Mouse (Mus musculus) heart, postnatal 0 days (tissue): ENCODE measurements around the gene Il9. TPM values are rescaled to one million over a fixed set of nuclear protein-coding genes. Genes with fewer than 3 reads are reported as not detected.

Source experiments
- ATAC-seq: fragments of 200-750 bp; cut with Nextera tagmentation; 2 replicates; pipeline ENCODE4 v1.8.0; 2017; ENCODE audit warnings: low read depth, moderate number of reproducible peaks, moderate library complexity; ENCODE audit not compliant: insufficient read depth
- DNase-seq: peaks from one replicate; pipeline ENCODE4 v3.0.0-alpha.2; 2016; ENCODE audit warnings: low spot score
- H3K27ac ChIP-seq: fragments of 300-500 bp; sonication (generic); 2 replicates; pipeline ENCODE4 v1.5.1; 2014; ENCODE audit warnings: low read depth, mild to moderate bottlenecking
- H3K27me3 ChIP-seq: fragments of 300-500 bp; sonication (generic); 2 replicates; pipeline ENCODE4 v1.6.1; 2014; ENCODE audit warnings: low read length, mixed read lengths; ENCODE audit not compliant: control insufficient read depth, insufficient read depth
- H3K36me3 ChIP-seq: fragments of 300-500 bp; sonication (generic); replicated peaks from 2 replicates; pipeline ENCODE4 v1.6.1; 2014; ENCODE audit warnings: low read length, mixed read lengths; ENCODE audit not compliant: control insufficient read depth, insufficient read depth
- H3K4me1 ChIP-seq: fragments of 300-500 bp; sonication (generic); 2 replicates; pipeline ENCODE4 v1.6.1; 2014; ENCODE audit warnings: antibody characterized with exemption; ENCODE audit not compliant: control insufficient read depth, insufficient read depth
- H3K4me2 ChIP-seq: fragments of 300-500 bp; sonication (generic); 2 replicates; pipeline ENCODE4 v1.6.1; 2014; ENCODE audit warnings: low read depth, mild to moderate bottlenecking, low read length, moderate library complexity
- H3K4me3 ChIP-seq: fragments of 300-500 bp; sonication (generic); 2 replicates; pipeline ENCODE4 v1.5.1; 2014; ENCODE audit warnings: low read depth, low read length
- H3K9ac ChIP-seq: fragments of 300-500 bp; sonication (generic); replicated peaks from 2 replicates; pipeline ENCODE4 v1.6.1; 2014; ENCODE audit warnings: low read depth, low read length, mixed read lengths
- H3K9me3 ChIP-seq: fragments of 300-500 bp; sonication (generic); replicated peaks from 2 replicates; pipeline ENCODE4 v1.6.1; 2016; ENCODE audit warnings: low read length; ENCODE audit not compliant: control insufficient read depth
- CTCF ChIP-seq: IDR thresholded peaks from 2 replicates; pipeline ENCODE4 v1.5.1; 2016; ENCODE audit warnings: antibody characterized with exemption, control low read depth, low read depth
- EP300 ChIP-seq: IDR thresholded peaks from 2 replicates; pipeline ENCODE4 v1.6.1; 2016; ENCODE audit warnings: antibody characterized with exemption, low read depth
- WGBS: fragments of 180-500 bp; shearing (Covaris S2); extraction: QIAGEN DNeasy Blood & Tissue Kit; methylation state at CpG from one replicate; pipeline ENCODE4 v1.1.7; 2014; 5-methylcytosine and 5-hydroxymethylcytosine counted together
- polyA plus RNA-seq: library from polyadenylated mRNA; unstranded; fragments of >200 nt; fragmentation: Nextera tagmentation; extraction: Ambion mirVana; gene quantifications from 2 replicates; pipeline ENCODE4 v1.2.1, GENCODE M21; 2015
- total RNA-seq: library from RNA; depleted of rRNA; stranded (reverse); fragments of >200 nt; gene quantifications from 2 replicates; pipeline ENCODE4 v1.2.3, GENCODE M21; 2014; ENCODE audit warnings: low replicate concordance

Gene Il9
- total and polyA plus RNA-seq, 2 experiments from 2014 or later = not detected

GRCm38 (mm10) chr13:56506871-56507496 is 24.9 kb upstream of the Il9 start:
- WGBS = 60% methylated on average over 6 of the region's 6 CpGs
- H3K36me3 ChIP-seq = no peaks in the 10 kb centered on the region
- TF ChIP-seq EP300 (no peak), CTCF (no peak)
- H3K4me2 ChIP-seq = no peak overlapping the region
- H3K9ac ChIP-seq = no peak overlapping the region
- H3K4me1 ChIP-seq = no peaks in the 10 kb centered on the region
- no peaks in the 10 kb centered on the region for H3K9me3 ChIP-seq
- no peak overlapping the region for H3K27ac ChIP-seq
- no peak overlapping the region for H3K4me3 ChIP-seq
- DNase-seq (no peak), ATAC-seq (no peak)
- 0 out of 2 replicates have a peak, but pooled peaks cover 3% of the 10 kb centered on the region for H3K27me3 ChIP-seq

GRCm38 (mm10) chr13:56501866-56502420 is 19.9 kb upstream of the Il9 start:
- WGBS = 52% methylated on average over 6 of the region's 6 CpGs
- no peak for ATAC-seq
- no peaks in the 10 kb centered on the region for H3K9me3 ChIP-seq
- no peak overlapping the region for H3K27ac ChIP-seq
- H3K9ac ChIP-seq = no peak overlapping the region
- H3K4me2 ChIP-seq = no peak overlapping the region
- DNase-seq = no peak
- H3K4me3 ChIP-seq = no peak overlapping the region
- 0 out of 2 replicates have a peak, but pooled peaks cover 3% of the 10 kb centered on the region for H3K27me3 ChIP-seq
- H3K36me3 ChIP-seq = no peaks in the 10 kb centered on the region
- TF ChIP-seq EP300 (no peak), CTCF (no peak)
- H3K4me1 ChIP-seq = no peaks in the 10 kb centered on the region

DNA sequence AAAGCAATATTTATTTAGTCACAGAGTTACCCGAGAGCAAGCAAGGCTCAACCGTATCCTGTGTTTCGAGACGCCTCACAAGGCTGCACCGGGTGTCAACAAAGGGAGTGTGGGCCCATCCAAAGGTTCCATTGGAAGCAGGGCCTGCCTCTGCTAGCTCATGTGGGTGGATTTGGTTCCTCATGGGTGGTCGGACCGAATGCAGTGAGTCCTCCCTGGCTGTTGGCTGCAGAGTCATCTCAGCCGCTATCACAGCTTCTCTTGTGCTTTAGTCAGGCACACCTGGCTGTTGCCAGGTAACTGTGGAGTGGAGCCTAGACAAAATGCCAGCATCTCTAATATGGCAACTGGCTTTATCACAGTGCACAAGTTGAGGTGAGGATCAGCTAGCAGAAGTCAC is 18.6 kb upstream of the Il9 start:
- 0 out of 2 replicates have a peak, but pooled peaks cover 3% of the 10 kb centered on the region for H3K27me3 ChIP-seq
- H3K36me3 ChIP-seq = no peaks in the 10 kb centered on the region
- no peaks in the 10 kb centered on the region for H3K4me1 ChIP-seq
- 87% methylated on average over 8 of the region's 8 CpGs for WGBS
- DNase-seq (no peak), ATAC-seq (no peak)
- no peak overlapping the region for H3K4me2 ChIP-seq
- H3K9ac ChIP-seq = no peak overlapping the region
- no peak overlapping the region for H3K27ac ChIP-seq
- H3K4me3 ChIP-seq = no peak overlapping the region
- no peaks in the 10 kb centered on the region for H3K9me3 ChIP-seq
- TF ChIP-seq CTCF (no peak), EP300 (no peak)

DNA sequence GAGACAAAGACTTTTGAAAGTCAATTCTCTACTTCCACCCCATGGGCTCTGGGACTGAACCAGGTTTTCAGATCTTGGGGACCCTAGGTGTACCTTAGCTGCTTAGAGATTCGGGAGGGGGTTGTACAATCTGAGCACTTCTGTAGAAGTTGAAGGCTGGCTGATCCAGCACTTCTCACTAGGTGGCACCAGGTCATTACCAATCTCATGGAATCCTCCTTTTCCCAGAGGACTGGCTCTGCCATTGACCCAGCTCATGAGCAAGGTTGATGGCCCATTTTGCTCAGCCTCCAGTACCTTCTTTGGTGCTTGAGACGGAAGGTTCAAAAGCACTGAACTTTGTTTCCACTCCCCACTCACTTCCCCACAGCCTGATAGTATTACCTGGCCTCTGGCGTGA is 18.1 kb upstream of the Il9 start:
- Histone ChIP-seq H3K4me1 (no peaks in the 10 kb centered on the region), H3K27ac (no peak overlapping the region), H3K4me3 (no peak overlapping the region), H3K27me3 (0 out of 2 replicates have a peak, but pooled peaks cover 3% of the 10 kb centered on the region), H3K9ac (no peak overlapping the region), H3K9me3 (no peaks in the 10 kb centered on the region), H3K36me3 (no peaks in the 10 kb centered on the region), H3K4me2 (no peak overlapping the region)
- no peak for ATAC-seq
- DNase-seq = peak; percentile 27
- WGBS = 62% methylated on average over 3 of the region's 3 CpGs
- TF ChIP-seq CTCF (peak; percentile 44), EP300 (no peak)

GRCm38 (mm10) chr13:56494440-56494839 is 12.4 kb upstream of the Il9 start:
- no peaks in the 10 kb centered on the region for H3K27me3 ChIP-seq

GRCm38 (mm10) chr13:56488012-56488411 is 6.0 kb upstream of the Il9 start:
- Histone ChIP-seq H3K27me3 (no peaks in the 10 kb centered on the region), H3K9ac (no peak overlapping the region), H3K4me1 (no peaks in the 10 kb centered on the region), H3K4me3 (no peak overlapping the region), H3K27ac (no peak overlapping the region), H3K9me3 (no peaks in the 10 kb centered on the region), H3K4me2 (no peak overlapping the region), H3K36me3 (no peaks in the 10 kb centered on the region)
- no peak for DNase-seq
- ATAC-seq = no peak
- TF ChIP-seq CTCF (no peak), EP300 (no peak)
- 46% methylated on average over 5 of the region's 5 CpGs for WGBS

More at GRCm38 (mm10) chr13:56494440-56494839, 12.4 kb upstream of the Il9 start:
- WGBS = 49% methylated on average over 3 of the region's 3 CpGs
- no peak for TF ChIP-seq EP300
- TF ChIP-seq CTCF = no peak
- Histone ChIP-seq H3K4me2 (no peak overlapping the region), H3K36me3 (no peaks in the 10 kb centered on the region), H3K9me3 (no peaks in the 10 kb centered on the region), H3K27ac (no peak overlapping the region), H3K4me3 (no peak overlapping the region), H3K9ac (no peak overlapping the region), H3K4me1 (no peaks in the 10 kb centered on the region)
- DNase-seq (no peak), ATAC-seq (no peak)
